Mouse (Mus musculus) spleen, postnatal 4 days (tissue): ENCODE measurements at regions not wholly inside any gene's neighbourhood (a gene's known extent, or its start where the extent isn't known, plus 50 kb on each side); places are given as distances from the start of the nearest gene placed in this dataset.
A peak's percentile ranks its signal among the peaks of the same experiment; 100 is the strongest.
"Not testable (repeated sequence)": the region's sequence is repeated elsewhere in the genome, so short reads cannot be mapped to it uniquely, and the experiment has no call there.

ENCODE experiments used
- DNase-seq, 2 experiments: peaks; one replicate each; pipeline ENCODE4 v3.0.0; 2022; ENCODE audit warnings: low spot score in 2 of 2

DNA sequence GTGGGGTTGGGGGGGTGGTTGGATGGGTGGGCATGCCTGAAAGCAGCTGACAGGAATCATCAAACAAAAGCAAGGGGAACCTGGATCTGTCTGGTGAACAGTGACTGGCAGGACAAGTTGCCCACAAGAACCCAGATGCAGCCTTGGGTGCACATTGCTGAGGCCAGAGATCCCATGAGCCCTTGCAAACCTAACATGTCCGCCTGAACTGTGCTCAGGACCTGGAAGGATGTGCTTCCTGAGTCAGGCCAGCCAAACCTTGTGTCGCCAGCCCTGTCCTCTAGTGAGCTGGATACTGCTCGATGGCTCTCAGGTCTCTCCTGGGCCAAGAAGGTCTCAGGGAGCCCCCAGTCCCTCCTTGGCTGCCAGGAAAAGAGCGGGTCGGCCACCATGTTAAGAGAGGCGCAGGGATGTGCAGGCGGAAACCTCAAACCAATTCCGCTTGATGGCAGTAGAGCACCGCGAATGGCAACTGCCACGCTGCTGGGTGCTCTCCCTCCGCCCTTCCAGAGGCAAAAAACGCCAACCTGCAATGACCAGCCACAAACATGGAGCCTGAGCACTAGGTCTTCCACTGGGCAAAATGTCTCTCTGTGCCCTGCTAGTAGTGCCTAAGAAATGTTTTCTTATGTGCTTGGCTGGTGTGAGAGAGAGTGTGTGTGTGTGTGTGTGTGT lies 140.2 kb downstream of the Pls3 start:
- DNase-seq, result peak in 1 of 2 experiments; percentile 74

DNA sequence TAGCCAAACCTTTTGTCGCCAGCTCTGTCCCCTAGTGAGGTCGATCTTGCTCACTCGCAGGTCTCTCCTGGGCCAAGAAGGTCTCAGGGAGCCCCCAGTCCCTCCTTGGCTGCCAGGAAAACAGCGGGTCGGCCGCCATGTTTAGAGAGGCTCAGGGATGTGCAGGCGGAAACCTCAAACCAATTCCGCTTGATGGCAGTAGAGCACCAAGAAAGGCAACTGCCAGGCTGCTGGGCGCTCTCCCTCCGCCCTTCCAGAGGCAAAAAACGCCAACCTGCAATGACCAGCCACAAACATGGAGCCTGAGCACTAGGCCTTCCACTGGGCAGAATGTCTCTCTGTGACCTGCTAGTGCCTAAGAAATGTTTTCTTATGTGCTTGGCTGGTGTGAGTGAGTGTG lies 141.3 kb downstream of the Pls3 start:
- peak in 1 of 2 experiments; percentile 86 for DNase-seq

DNA sequence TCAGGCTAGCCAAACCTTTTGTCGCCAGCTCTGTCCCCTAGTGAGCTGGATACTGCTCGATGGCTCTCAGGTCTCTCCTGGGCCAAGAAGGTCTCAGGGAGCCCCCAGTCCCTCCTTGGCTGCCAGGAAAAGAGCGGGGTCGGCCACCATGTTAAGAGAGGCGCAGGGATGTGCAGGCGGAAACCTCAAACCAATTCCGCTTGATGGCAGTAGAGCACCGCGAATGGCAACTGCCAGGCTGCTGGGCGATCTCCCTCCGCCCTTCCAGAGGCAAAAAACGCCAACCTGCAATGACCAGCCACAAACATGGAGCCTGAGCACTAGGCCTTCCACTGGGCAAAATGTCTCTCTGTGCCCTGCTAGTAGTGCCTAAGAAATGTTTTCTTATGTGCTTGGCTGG lies 145.2 kb downstream of the Pls3 start:
- peak in 1 of 2 experiments; percentile 69 for DNase-seq

DNA sequence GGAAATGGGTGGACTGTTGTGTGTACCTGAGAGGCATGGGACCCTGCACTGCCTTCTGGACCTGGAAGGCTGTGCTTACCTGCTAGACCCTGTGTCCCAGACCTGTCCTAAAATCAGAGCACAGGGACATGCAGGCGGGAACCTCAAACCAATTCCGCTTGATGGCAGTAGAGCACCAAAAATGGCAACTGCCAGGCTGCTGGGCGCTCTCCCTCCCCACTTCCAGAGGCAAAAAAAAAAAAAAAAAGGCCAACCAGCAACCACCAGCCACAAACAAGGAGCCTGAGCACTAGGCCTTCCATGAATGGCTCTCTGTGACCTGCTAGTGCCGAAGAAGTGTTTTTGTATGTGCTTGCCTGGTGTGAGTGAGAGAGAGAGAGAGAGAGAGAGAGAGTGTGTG lies 146.5 kb downstream of the Pls3 start:
- peak in 1 of 2 experiments; percentile 63 for DNase-seq

DNA sequence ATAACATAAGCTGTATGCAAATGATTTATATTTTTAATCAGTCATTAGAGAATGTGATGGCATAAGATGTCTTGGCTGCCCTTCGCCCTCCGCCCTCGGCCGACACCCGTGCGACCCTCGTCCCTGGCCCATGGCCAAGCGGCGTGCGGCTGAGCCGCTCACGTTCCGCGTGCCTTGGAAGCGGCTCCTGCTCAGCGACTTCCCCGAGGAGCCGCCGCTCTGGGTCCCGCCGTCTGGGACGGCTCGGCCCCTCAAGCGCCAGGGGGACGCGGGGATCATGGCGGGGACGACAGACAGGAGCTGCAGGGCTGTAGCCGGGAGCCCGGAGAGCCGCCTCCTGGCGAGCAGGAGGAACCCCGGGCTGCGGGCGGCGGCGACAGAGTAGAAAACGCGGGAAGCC lies 145.5 kb upstream of the Rab39b start:
- DNase-seq, result not testable (repeated sequence)

DNA sequence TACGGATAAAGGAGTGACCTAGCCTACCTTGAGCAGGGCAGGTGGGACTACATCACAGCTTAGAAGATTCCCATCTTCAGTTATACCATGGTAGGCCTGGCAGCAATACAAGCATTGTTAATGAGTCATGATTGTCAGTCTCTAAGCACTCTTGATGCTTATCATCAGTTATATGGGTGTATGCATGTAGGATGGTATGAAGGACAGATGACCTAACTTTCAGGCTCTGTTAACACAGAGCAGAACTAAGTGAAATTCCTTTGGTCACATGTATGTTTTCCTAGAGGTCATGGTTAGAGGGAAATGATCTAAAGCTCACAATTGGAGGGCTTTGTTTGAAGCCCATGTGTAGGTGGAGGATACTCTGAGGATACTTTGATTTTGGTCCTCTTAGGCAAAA lies 121.9 kb upstream of the Rab39b start:
- no peak for DNase-seq

DNA sequence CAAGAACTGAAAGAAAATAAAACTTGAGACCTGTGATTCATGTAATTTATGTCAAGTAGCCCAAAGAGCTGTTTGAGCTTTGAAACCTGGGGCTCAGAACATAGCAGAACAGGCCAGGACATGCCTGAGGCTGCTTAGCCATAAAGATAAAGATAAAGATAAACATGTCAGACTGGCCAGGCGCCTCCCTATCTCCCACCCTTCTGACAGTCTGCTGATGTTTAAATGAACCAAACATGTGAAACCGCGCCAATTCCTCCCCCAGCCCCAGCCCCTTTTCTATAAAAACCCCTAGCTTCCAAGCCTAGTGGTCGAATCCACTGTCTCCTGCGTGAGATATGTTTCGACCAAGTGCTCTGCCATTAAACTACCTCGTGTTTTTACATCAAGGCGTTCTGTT lies 97.2 kb upstream of the Rab39b start:
- not testable (repeated sequence) for DNase-seq

DNA sequence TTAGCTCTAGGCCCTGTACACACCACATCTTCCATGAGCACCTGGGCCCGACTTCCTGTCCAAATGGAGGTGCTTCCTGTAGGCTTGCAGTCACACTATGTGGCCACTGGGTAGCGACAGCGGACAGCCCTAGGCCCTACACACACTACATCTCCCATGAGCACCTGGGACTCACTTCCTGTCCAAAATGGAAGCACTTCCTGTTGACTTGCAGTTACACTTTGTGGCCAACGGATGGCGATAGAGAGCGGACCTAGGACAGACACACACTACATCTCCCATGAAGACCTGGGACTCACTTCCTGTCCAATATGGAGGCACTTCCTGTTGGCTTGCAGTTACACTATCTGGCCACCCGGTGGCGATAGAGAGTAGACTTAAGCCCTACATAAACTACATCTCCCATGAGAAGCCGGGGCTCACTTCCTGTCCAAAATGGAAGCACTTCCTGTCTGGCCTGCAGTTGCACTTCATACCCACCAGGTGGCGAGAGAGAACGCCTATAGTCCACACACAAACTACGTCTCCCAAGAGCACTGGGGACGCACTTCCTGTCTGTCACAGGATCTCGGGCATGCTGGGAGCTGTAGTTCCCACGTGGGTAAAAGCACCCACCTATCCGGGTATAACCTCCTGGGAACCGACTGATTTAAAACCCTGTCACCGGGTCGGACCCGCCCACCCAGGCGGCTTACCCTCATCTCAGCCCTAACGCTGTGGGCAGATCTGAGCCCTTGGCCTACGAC lies 96.1 kb upstream of the Rab39b start:
- peak; percentile 87 to 92 for DNase-seq

DNA sequence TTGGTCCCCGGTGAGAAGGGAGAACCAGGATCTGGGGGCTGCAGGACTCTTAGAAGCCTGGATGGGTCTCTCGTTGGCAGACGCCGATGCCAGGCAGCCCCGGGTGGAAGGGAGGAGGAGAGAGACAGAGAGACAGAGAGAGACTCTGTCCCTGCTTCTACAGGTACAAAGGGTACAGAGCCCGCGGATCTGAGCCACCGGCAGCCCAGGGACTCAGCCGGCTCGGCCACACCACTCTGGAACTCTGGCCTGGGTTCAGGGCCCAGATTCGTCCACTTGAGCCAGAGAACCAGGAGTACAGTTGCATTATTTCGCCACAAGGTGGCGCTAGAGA lies 95.5 kb upstream of the Rab39b start:
- no peak for DNase-seq

DNA sequence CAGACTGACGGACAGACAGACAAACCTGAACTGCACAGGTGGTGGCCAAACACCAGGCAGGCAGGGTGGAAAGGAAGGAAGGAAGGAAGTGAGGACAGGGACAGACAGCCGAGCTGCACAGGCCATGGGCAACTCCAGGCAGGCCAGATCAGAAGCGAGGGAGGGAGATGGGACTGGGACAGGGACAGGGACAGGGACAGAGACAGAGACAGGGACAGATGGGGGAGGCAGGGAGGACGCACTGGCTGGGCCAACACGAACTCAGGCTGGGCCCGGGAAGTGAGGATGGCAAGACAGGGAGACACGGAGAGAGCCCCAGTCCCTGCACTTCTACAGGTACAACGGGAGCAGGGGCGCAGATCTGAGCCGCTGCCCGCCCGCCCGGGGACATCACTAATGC lies 94.9 kb upstream of the Rab39b start:
- peak in 1 of 2 experiments; percentile 11 for DNase-seq

GRCm38 (mm10) chrX:75667636-75668035 lies 89.6 kb upstream of the Rab39b start:
- no peak for DNase-seq

DNA sequence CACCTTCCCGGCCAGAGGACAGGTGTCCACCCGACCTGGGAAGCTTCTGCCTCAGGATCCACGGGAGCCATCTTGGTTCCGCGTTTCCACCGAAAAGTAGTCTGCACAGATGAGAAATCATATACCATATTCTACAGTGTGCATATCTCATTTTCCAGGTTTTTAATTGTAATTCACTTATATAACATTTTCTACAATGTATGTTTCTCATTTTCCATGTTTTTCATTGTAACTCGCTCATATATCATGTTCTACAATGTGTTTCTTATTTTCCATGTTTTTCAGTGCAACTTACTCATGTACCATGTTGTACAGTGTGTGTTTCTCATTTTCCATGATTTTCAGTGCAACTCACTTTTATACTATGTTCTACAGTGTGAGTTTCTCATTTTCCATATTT lies 65.4 kb upstream of the Rab39b start:
- DNase-seq, result no peak
